Mouse (Mus musculus) ovary, adult 10 weeks (tissue): ENCODE results near the gene Vmn2r112. TPM values are rescaled to one million over a fixed set of nuclear protein-coding genes. Genes with fewer than 3 reads are reported as not detected.

ENCODE experiments used
- polyA plus RNA-seq: library from polyadenylated mRNA; stranded (reverse); fragments of 350-450 nt; fragmentation: Illumina TruSeq; extraction: RNeasy Lipid Tissue Mini Kit (QIAGEN cat#74804); gene quantifications from one replicate; pipeline ENCODE4 v1.2.3, GENCODE M21; 2014

Vmn2r112 gene
- polyA plus RNA-seq: not detected

DNA sequence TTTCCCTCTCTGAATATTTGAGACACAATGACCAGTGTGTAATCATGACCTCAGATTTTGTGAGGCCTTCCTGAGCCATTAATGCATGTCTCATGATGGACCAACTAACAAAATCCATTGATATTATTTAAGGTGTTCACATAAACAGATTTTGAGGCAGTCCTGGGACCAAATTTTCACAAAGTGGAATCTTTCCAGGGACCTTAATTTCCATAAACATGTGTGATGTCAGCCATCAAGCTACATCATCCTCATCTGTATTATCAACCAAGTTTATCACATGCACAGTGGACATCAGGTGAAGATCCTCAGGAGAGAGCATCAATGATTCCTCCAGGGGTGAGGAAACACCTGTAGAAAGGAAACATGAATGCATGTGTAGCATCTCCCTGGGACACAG is at the start of gene Vmn2r112:
TSS of gene Vmn2r112 (plus strand) at position 301 of the 400 bp plus-strand sequence.

DNA sequence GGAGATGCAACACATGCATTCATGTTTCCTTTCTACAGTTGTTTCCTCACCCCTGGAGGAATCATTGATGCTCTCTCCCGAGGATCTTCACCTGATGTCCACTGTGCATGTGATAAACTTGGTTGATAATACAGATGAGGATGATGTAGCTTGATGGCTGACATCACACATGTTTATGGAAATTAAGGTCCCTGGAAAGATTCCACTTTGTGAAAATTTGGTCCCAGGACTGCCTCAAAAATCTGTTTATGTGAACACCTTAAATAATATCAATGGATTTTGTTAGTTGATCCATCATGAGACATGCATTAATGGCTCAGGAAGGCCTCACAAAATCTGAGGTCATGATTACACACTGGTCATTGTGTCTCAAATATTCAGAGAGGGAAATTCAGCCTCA is 27.4 kb upstream of the Vmn2r112 start, which contains the start of gene Vmn2r111:
TSS of gene Vmn2r111 (minus strand) at position 101 of the 400 bp plus-strand sequence.

Other genes with a start within 250 kb of the Vmn2r112 start
- gene Zfp944, start 239.6 kb upstream of the Vmn2r112 start, polyA plus RNA-seq: 54.3 TPM
- 86.1 TPM for gene Zfp758, start 239.5 kb upstream of the Vmn2r112 start, polyA plus RNA-seq
- gene Zfp946, start 176.7 kb upstream of the Vmn2r112 start, polyA plus RNA-seq: 75.1 TPM
- gene Vmn2r111, start 27.5 kb upstream of the Vmn2r112 start, polyA plus RNA-seq: not detected